Mouse (Mus musculus) MEL (cell line): ENCODE data around the gene Hoxd10.

Source experiments
- BHLHE40 ChIP-seq: IDR thresholded peaks from 2 replicates; pipeline ENCODE4 v1.6.1; 2012; ENCODE audit warnings: low read depth, mild to moderate bottlenecking, inconsistent platforms, low read length, improper control_type of control experiment, borderline replicate concordance
- CHD2 ChIP-seq: IDR thresholded peaks from 2 replicates; pipeline ENCODE4 v1.6.1; 2011; ENCODE audit warnings: low read length, improper control_type of control experiment
- CTCF ChIP-seq, 3 experiments: IDR thresholded peaks in 2 of 3; conservative IDR thresholded peaks in 1 of 3; 2 replicates each; pipeline ENCODE4 v1.5.1; 2011 to 2012; ENCODE audit warnings: low read length in 3 of 3, low read depth in 2 of 3, mild to moderate bottlenecking in 2 of 3, improper control_type of control experiment in 1 of 3, inconsistent platforms in 1 of 3, mixed read lengths in 1 of 3, moderate library complexity in 1 of 3; ENCODE audit not compliant: control insufficient read depth in 1 of 3, insufficient read depth in 1 of 3, poor library complexity in 1 of 3, severe bottlenecking in 1 of 3
- EP300 ChIP-seq, 2 experiments: IDR thresholded peaks; 2 replicates each; pipeline ENCODE4 v1.6.1; 2011; ENCODE audit warnings: improper control_type of control experiment in 2 of 2, low read length in 2 of 2, low read depth in 1 of 2, mild to moderate bottlenecking in 1 of 2
- GABPA ChIP-seq: IDR thresholded peaks from 2 replicates; pipeline ENCODE4 v1.6.1; 2012; ENCODE audit warnings: low read depth, mild to moderate bottlenecking, inconsistent platforms, low read length, improper control_type of control experiment, moderate library complexity
- GATA1 ChIP-seq: IDR thresholded peaks from 2 replicates; pipeline ENCODE4 v1.6.1; 2011; ENCODE audit warnings: low read depth, low read length, improper control_type of control experiment
- MAFK ChIP-seq: IDR thresholded peaks from 2 replicates; pipeline ENCODE4 v1.6.1; 2011; ENCODE audit warnings: low read depth, mild to moderate bottlenecking, low read length, improper control_type of control experiment, borderline replicate concordance
- MAX ChIP-seq: IDR thresholded peaks from 2 replicates; pipeline ENCODE4 v1.6.1; 2011; ENCODE audit warnings: low read length, improper control_type of control experiment
- MEF2A ChIP-seq: IDR thresholded peaks from 2 replicates; pipeline ENCODE4 v1.6.1; 2014; ENCODE audit warnings: low read depth, mild to moderate bottlenecking, inconsistent platforms, low read length, improper control_type of control experiment; ENCODE audit not compliant: poor library complexity, insufficient replicate concordance, severe bottlenecking; ENCODE audit errors: extremely low read depth
- POLR2AphosphoS5 ChIP-seq: IDR thresholded peaks from 2 replicates; pipeline ENCODE4 v1.6.1; 2012; ENCODE audit warnings: low read depth, borderline replicate concordance, mild to moderate bottlenecking, inconsistent platforms, low read length, moderate library complexity, mixed read lengths
- SMC3 ChIP-seq: IDR thresholded peaks from 2 replicates; pipeline ENCODE4 v1.6.1; 2011; ENCODE audit warnings: low read depth, low read length, improper control_type of control experiment
- USF2 ChIP-seq, 2 experiments: IDR thresholded peaks; 2 replicates each; pipeline ENCODE4 v1.6.1; 2011 to 2012; ENCODE audit warnings: improper control_type of control experiment in 2 of 2, low read length in 2 of 2, borderline replicate concordance in 1 of 2, inconsistent platforms in 1 of 2, low read depth in 1 of 2, mild to moderate bottlenecking in 1 of 2; ENCODE audit not compliant: insufficient read depth in 1 of 2
- ZC3H11A ChIP-seq: IDR thresholded peaks from 2 replicates; pipeline ENCODE4 v1.6.1; 2012; ENCODE audit warnings: low read depth, mild to moderate bottlenecking, inconsistent platforms, low read length, improper control_type of control experiment
- ZMIZ1 ChIP-seq: IDR thresholded peaks from 2 replicates; pipeline ENCODE4 v1.6.1; 2012; ENCODE audit warnings: low read depth, mild to moderate bottlenecking, inconsistent platforms, low read length, improper control_type of control experiment, moderate library complexity

- no peak for TF ChIP-seq SMC3
- no peak for TF ChIP-seq MEF2A
- no peak for TF ChIP-seq POLR2AphosphoS5
- no peak for TF ChIP-seq GATA1
- TF ChIP-seq CTCF (IDR thresholded peaks at IDR 0.05 in 2 of 3, conservative IDR thresholded peaks at IDR 0.05 in 1 of 3; ENCODE audit: control insufficient read depth in 1 of 3, insufficient read depth in 1 of 3, low read depth in 2 of 3, low read length in 3 of 3, poor library complexity in 1 of 3, severe bottlenecking in 1 of 3) = no peak
- TF ChIP-seq CHD2 = no peak
- no peak for TF ChIP-seq GABPA
- TF ChIP-seq EP300 (IDR thresholded peaks at IDR 0.05; ENCODE audit: low read depth in 1 of 2, low read length in 2 of 2) = no peak
- no peak for TF ChIP-seq ZC3H11A
- TF ChIP-seq USF2 (IDR thresholded peaks at IDR 0.05; ENCODE audit: borderline replicate concordance in 1 of 2, insufficient read depth in 1 of 2, low read depth in 1 of 2, low read length in 2 of 2) = no peak
- no peak for TF ChIP-seq ZMIZ1
- no peak for TF ChIP-seq MAFK
- TF ChIP-seq BHLHE40 = no peak
- TF ChIP-seq MAX = no peak
Observed at GRCm38 (mm10) chr2:74667842-74668357, 23.8 kb upstream of the Hoxd10 start, which contains the start of gene Hoxd13.
